Mouse (Mus musculus): ENCODE measurements around the gene Pf4.
"Not testable (repeated sequence)": the region's sequence is repeated elsewhere in the genome, so short reads cannot be mapped to it uniquely, and the experiment has no call there.

The Pf4 gene

DNA sequence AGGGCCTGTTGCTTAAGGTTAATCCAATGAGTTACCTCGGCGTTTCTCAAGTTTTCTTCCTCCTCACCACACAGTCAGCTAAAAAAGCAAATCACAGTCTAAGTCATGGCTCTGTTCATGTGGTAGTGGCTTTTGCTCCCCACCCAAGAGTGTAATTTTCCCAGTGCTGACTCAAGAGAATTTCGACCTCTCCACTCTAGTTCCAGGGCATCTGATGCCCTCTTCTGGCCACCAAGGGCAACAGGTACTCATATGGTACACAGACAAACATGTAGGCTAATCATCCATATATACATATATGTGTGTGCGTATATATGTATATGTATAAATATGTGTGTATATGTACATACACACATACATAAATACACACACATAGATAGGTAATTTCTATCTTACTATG, 15.9 kb downstream of the Pf4 start:
- DNase-seq: no peak

DNA sequence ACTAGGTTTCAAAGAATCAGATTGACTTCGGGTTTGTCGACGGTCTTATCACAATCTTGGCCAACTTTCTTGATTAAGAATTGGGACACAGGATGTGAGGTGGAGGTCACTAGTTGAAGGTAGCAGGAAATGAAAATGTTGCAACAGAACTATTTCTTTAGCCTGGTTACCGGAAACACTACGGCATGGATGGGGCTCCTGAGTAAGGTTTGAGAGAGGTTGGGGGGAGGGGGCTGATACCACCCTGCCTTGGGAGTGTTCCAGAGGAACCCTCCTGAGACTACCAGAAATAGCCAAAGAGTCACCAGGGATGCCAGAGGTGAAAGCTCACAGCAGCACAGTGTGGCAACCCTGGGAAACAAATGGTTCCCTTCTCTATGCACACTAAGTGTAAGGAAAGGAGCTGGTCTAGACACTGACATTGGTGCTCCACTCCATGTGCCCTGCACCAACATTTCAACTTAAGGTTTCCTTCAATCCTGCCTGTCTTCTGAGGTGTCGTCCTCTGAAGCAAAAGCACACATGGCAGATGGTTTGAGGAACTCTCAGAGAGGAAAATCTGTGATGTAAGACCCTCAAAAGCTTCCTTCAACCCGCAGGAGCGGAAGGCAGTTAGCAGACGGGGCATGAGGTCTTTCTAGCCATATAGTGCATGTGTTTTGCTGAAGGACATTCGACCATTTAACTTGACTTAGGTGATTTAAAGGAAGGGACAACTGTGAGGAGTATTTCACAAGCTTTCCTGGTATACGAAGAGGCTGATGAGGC, 17.3 kb downstream of the Pf4 start:
- DNase-seq: no peak

DNA sequence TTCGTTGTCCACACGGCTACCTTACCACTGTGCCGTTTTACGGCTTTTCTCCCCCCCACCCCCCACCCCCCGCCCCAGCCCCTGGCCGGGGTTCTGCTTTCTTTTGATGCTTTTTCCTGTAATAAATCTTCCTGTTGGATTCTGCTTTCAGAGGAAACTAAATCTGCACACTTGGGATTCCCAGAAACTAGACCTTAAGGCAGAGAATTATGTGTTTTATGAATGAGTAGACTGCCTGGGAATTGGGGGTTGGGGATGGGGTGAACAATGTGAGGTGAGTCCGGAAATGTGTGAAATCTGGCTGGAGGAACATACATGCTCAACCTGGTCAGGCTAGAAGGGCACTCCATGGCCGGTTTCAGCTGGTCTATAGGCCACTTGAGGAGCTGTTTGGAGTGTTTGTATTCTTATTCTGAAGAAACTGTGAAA, 17.9 kb downstream of the Pf4 start:
- no peak for DNase-seq

DNA sequence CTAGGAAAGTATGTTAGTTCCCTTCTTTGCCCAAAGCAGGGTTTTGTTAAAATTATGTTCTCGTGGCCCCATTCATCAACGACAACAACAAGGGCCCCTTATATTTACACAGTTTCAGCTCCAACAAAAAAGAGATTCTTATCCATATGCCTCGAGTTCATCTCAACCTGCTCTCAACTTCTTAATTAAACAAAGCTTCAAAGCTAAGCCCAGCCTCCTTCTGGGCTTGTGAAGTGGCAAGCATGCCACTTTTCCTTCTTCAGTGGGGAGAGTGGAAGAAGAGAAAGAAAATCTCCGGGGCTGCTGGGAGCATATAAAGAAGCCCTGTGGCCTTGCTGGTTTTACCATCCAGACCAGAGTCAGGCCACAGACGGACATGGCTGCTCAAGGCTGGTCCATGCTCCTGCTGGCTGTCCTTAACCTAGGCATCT, 22.0 kb downstream of the Pf4 start, which contains the start of gene Cxcl15:
Gene Cxcl15, plus strand, starts transcription at position 340 of the 431 bp plus-strand sequence.
- DNase-seq: no peak

DNA sequence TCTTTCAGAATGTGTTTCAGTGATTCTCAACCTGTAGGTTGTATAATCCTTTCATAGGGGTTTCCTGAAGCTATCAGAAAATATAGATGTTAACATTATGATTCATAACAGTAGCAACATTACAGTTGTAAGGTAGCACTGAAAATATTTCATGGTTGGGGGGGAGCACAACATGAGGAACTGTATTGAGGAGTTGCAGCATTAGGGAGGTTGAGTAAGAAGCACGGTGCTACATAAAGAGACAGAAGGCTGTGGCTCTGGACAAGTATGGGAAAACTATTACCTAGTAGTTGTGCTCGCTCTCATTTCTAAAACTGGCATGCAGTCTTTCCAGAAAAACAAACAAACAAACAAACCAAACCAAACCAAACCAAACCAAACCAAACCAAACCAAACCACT, 23.2 kb downstream of the Pf4 start:
- not testable (repeated sequence) for DNase-seq

DNA sequence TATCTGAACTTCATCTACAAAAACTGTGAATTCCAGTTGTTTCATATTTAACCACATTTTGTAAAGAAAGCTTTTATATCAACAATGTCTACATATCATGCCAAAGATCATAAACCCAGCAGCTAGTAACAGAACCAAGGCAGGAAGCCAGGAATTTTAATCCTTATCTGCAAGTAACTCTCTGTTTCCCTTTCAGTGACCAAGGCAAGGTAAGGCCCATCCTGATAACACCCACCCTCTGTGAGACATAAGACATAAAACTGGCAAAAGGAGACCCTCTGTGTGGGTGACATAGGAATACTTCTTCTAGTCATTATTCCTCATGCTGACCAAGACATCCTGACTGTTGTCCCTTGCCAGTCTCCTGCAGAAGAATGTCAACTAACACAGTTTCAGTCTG, 32.3 kb downstream of the Pf4 start:
- no peak for DNase-seq

DNA sequence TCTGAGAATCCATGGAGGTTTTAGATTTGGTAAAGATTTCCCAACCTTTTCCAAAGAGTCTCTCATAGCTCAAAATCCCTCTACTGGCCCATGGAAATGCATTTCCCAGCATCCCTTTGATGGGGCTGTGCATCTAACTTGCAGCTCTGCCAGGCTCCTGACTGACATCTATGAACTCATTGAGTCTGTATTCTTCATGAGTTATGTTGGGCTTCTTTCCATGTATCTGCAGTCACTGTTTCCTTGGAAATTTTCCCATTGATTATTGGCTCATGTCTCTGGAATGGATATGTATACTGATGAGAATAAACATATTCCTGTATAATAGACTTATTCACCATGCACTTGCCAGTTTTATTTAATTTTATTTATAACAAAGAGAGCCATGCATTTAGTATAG, 33.8 kb downstream of the Pf4 start:
- DNase-seq: no peak

DNA sequence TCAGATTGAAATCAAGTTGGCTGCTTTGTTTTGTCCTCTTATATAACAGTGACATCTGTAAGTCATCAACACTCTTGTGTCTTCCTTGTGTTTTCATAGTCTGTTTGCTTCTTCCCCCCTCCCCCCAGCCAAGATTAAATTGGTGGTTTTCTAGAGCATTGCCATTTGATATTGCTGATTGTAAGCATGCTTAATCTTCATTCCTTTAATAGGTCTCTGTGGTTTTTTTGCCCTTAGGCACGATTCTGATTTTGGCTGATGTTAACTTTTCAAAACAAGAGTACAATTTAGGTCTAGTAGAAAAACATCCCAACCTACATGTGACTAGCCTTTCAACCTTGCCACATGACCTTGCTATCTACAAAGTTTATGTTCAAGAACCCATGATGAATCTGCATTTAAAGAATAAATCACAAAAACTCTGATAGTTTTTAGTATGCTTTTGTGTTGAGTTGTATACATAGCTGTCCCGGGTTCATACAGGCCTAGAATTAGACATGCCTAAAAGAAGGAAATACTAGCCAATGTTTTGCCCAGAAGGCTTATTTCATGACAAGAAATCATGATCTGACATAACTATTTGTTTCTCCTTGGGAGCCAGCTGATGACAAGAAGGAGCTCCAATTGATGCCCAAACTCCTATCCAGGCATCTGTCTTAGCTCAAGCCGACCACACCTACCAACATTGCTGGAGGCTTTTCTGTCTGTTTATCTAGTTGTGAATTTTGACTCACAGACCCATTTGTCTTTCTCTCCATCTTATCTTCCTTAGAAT, 35.1 kb downstream of the Pf4 start:
- no peak for DNase-seq

DNA sequence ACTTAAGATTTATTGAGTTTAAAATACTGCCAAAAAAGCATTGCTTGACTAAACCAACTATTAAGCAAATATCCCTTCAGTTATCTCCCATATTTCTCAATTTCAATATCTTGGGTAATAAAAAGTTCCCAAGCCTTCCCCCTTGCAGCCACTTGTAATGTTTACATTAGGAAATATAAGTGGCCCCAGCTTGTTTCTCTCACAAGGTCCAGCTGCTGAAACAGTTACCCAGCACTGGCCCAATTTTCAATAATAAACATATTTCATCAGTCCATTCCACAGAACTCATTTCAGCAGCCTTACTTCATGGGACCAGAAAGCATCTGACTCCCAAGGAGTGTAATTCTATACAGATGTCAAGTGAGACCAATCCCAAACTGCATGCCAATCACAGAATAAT, 47.5 kb downstream of the Pf4 start:
- DNase-seq: no peak

Data from layer of hippocampus, adult 9-11 months (tissue).